Mouse (Mus musculus) adrenal gland, adult 8-10 months (tissue): ENCODE measurements at regions not wholly inside any gene's neighbourhood (a gene's known extent, or its start where the extent isn't known, plus 50 kb on each side); places are given as distances from the start of the nearest gene placed in this dataset.
A peak's percentile ranks its signal among the peaks of the same experiment; 100 is the strongest.
"Not testable (repeated sequence)": the region's sequence is repeated elsewhere in the genome, so short reads cannot be mapped to it uniquely, and the experiment has no call there.

Source experiments
- DNase-seq: peaks from one replicate; pipeline ENCODE4 v3.0.0; 2022

DNA sequence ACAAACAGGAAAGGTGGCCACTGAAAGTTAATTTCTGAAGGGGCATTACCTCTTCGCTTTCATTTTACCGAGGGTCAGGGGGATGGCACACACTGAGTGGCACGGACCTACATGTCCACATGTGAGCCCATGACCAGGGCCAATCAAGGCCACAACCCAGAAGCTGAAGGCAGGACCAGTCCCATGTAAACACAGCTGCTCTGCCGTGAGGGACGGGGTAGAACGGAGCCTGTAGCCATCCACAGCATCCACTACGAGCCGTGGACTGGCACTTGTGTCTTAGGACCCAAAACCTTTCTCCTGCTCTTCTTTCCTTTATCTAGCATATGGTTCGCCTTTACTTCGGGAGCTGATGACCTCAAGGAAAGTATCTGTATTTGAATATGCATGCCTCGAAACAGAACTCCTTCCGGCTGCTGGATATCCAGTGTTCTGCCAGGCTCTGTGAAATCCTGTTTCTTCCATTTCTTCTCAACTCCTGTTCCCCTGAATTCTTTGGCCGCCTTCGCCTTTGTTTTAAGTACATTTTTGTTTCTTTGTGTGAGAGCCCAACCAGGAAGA is 101.9 kb upstream of the Klf3 start:
- DNase-seq = no peak

DNA sequence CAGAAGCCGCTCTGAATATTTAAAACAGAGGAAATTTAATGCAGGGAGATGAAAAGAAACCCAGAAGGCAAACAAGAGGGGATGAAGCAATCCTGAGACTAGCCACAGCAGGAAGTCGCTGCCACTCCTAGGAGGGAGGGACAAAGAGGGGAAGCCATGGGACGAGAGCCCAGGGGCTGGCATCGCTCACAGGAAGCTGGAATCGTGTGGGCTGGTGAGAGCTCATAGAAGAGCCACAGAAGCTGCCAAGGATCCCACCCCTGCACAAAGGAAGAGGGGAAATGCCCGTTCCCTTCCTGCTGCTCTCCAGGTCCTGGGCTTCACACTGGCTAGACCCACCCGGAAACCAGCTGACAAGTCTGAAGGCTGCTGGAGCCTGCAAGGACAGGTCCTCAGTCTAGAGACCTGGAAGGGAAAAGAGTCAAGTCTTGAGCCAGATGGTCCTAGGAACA is 101.4 kb upstream of the Klf3 start:
- DNase-seq = peak; percentile 28

DNA sequence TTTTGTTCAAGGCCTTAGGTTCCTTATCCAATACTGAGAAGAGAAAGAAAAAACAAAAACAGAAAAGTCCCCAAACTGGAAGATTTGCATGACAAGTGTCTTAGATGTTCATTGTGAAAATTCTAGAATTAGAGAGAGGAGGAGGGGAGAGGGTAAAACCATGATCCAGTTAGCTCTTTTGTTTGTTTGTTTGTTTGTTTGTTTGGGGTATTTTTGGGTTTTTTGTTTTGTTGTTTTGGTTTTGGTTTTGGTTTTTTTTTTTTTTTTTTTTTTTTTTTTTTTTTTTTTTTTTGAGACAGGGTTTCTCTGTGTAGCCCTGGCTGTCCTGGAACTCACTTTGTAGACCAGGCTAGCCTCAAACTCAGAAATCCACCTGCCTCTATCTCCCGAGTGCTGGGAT is 100.8 kb upstream of the Klf3 start:
- DNase-seq = not testable (repeated sequence)

DNA sequence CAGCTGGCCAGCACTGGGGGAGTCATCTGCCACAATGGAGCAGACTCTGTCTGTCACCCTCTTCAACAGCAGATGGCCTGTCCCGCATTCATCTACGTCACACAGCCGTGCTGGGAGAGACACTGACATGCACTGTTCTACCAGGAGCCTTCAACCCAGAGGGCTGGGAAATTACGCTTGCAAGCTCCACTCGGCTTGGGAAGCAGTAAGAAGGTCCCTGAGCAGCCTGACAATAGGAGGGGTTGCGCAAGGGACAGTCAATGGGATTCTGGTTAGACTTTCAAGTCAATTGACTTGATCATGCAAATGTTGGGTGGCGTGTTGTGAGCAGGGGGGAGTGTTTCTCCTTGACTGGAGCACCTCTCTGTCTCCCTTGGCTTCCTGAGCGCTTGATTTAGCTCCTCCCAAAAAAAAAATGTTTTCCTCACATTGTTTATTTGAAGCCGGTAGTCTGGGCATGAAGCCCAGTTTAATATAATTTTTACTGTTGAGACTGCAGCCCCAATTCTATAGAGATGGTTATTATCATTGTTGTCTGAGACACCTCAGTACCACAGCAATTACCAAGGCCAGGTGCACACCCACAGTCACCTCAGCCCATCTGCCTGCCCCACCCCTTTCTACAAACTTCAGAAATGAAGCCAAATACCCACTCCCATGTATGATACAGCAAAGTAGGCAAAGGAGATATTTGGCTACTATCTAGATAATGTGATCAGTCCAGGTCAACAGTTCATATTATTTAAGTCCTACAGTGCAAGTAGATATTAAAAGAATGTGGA is 99.9 kb upstream of the Klf3 start:
- DNase-seq = no peak

DNA sequence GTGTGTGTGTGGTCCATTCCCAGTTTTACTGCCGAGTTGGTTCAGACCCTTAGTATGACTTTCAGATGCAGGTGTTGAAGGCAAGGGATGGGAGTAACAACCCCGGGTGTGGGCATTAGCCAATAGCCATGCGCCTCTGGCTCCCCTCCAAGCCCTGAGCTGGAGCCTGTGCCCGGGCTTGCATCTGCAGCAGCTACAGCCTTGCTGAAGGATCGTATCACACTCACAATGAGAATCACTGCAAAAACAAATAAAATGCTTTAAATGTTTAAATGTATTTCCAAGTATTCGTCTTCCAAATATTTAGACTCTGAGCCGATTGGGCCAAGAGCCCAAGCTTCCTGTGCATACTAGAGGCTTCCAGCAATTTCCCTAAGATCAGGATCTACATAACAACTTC is 99.0 kb upstream of the Klf3 start:
- peak; percentile 34 for DNase-seq

DNA sequence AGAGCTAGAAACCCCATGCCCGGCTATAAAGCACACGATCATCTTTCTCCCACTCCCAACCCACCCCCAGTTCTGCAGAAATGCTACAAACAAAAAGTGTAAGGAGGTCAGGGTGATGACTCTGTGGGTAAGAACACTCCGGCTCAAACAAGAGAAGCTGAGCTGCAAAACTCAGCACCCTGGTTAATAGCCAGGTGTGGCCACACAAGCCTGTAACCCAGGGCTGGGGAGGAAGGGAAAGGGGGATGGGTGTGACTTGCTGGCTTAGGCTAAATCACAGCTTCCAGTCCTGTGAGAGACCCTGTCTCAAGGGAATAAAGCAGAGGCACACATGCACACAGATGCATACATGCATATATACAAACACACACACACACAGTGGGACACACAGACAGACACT is 96.6 kb upstream of the Klf3 start:
- DNase-seq = no peak

DNA sequence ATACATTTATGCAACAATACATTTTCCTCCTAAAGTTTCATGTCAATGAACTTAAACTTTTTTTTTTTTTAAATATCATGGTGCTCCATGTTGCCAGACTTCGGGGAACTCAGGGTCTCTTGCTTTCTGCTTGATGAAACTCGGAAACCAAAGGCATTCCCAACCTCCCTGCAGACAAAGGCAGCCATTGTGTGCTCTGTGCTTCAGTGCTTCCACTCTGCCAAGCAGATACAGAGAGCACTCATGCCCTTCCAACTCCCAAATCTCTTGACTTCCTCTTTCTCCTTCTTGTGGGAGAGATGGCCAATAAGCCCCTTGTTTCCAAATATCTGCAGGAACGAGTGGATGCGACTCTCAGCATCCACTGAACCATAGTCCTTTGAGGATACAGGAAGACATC is 94.0 kb upstream of the Klf3 start:
- DNase-seq = no peak

DNA sequence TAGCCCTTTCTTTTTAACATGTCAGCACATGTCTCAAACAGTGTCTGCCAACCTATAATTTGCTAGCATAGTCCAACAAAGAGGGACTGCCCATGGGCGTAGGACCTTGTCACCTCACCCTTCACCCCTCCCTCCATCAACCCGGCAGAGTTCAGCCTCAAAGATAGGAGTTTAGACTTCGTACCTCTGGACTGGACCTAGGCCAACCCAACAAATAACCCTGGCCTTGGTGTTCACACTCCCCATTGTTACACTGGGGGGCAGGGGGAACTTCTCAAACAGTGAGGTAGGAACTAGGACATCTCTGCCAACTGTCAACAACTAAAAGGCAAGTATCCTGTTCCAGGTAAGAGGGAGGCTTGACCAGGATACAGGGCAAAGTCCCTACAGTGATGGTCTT is 93.0 kb upstream of the Klf3 start:
- no peak for DNase-seq

DNA sequence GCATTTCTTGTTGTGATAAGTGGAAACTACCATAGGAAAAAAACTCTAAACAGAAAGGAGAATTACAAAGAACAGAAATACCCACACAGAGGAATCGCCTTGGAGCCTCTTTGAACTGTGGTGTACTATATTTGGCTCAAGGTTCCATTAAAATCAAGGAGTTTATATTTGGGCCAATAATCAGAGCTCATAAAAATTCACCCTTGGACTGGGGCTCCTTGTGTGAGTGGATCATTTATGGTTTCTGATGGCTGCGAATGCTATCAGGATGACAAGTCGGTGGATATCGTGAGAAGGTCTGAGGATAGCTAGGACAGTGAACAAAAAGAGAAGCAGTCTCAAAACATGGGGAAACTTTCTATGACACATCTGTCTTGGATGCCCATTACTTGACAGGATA is 92.2 kb upstream of the Klf3 start:
- no peak for DNase-seq

DNA sequence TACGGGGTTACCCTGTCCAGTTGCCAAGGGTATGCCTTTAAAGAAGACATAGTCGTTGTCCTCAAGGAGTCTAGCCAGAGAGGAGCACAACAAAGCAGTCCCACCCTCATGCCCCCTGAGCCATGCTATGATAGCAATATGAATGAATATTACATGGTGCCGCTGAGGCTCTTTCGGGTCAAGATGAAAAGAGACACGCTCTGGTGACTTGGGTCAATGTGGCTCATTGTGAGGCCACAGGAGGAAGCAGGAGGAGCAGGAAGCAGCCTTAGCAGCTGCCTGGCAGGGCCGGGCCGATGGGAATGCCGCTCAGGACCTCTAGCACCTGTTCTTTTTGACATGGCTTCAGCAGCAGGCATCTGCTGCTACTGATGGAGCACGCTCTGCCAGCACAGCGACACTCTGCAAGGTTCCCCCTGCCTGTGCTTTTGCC is 89.0 kb upstream of the Klf3 start:
- no peak for DNase-seq

DNA sequence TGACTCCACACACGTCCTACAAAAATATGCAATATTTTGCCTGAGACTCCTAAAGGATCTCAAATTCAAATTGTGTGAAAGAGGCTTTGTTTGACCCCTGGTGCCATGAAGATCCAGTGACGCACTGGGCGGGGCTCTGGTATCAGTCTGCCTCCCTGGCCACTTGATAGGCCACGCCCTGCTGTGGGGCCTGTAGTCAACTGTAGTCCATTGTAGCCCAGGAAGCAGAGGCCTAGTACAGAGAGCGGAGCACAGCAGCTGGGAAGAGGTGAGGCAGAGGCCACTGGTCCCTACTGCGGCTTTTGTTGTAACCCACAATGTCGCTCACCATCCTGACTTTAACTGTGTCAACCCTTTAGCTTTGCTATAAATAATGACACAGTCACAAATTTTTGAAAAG is 88.5 kb upstream of the Klf3 start:
- DNase-seq = no peak

DNA sequence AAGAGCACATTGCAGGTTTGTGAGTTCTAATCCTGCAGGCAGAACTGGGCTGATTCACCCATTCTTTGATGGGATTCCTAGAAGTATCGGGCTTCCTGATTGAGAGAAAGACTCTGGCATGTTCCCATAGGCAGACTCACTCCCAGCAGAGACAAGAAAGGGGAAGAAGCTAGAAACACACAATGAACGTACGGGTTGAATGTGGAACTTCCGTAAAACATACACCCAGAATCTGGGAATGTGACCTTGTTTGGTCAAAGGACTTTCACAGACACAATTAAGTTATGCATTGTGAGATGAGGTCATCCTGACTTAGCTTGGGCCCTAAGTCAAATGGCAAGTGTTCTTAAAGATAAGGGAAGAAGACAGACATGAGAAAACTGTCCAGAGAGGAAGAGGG is 86.6 kb upstream of the Klf3 start:
- DNase-seq = no peak

DNA sequence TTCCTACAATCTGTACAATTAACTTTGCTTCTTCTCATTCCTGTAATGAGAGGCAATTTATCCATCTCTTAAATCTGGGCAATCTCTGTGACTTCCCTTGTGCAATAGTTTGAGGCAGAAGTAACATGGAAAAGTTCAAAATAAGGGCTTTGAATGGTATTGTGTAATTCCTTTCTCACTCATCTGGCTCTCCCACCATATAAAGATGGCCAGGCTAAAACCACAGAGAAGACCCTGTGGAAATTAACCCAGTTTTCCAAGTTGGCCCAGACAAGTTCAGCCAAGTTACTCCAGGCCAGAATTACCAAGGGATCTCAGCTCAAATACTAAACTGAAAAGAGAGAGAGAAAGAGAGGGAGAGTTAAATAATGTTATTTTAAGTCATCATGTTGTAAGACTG is 81.0 kb upstream of the Klf3 start:
- DNase-seq = no peak

DNA sequence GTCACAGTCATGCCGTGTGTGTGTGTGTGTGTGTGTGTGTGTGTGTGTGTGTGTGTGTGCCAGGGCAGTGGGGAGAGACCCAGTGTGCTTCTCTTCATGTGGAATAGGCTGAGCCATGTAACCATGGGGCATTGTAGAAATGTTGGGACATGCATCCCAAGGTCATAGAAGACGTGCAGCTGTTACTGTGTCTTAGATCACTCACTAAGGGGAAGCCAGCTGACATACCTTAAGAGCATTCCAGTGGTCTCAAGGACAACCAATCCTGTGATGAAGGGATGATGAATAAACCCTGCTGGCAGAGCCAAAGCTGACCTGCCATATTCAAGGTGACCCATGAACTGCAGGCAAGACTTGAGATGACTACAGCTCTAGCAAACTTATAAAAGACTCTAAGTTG is 75.3 kb upstream of the Klf3 start:
- DNase-seq = peak; percentile 26

DNA sequence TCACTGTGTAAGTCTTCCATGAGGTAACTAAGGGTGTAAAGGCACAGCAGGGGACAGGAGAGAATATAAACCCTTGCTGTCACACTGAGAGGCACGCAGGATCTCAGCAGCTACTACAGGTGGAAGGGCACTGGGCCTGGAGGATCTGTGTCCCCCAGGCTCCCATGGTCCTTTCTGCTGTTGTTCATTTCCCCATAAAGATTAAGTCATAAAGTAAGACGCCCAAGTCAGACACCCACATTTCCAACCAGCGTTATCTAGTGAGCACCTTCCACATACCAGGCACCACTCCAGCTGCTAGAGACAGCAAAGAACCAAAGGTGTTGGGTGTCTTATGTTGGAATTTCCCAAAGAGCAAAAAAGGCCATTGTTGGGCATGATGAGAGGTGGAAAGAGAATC is 70.8 kb upstream of the Klf3 start:
- no peak for DNase-seq

DNA sequence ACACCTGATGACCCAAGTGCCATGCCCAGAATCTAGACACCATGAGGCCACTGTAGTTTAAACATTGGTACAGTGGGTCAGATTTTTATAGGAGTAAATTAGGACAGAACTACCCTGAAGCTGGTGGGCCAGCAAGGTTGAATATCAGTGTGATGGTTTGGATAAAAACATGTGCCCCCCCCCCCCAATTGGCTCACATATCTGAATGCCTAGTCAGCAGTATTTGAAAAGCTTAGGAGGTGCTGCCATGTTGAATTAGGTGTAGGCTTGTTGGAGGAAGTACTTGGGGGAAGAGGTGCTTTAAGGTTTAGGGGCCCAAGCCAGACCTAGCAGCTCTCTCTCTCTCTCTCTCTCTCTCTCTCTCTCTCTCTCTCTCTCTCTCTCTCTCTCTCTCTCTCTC is 66.2 kb upstream of the Klf3 start:
- DNase-seq = no peak

DNA sequence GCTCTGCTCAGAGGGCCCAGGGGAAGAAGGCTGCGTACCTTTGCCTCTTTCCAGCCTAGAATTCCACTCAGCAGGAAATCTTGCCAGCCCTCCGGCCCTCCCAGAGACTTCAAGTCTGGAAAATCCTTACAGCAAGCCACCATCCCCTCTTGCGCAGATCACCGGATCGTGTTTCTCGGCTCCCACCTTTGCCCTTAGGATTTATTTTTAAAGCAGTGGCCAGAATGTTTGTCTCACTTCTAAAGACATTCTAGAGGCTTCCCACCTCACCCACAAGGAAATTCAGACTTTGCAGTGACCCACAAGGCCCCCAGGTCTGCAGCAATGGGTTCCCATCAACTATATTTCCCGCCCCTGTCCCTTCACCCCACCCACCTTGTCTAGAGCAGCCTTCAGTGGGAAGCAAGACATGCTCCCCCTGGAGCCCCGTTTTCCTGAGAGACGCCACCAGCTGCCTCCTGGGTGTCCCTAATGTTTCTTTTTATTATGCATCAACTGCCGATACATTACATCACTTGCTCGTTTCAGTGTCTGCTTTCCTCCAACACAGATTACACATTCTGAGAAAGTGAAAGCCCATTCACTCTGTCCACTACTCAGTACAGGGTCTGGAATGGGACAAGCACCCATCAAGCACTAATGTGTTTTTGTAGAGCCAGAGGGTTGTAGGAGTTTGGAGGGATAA is 65.0 kb upstream of the Klf3 start:
- DNase-seq = no peak

DNA sequence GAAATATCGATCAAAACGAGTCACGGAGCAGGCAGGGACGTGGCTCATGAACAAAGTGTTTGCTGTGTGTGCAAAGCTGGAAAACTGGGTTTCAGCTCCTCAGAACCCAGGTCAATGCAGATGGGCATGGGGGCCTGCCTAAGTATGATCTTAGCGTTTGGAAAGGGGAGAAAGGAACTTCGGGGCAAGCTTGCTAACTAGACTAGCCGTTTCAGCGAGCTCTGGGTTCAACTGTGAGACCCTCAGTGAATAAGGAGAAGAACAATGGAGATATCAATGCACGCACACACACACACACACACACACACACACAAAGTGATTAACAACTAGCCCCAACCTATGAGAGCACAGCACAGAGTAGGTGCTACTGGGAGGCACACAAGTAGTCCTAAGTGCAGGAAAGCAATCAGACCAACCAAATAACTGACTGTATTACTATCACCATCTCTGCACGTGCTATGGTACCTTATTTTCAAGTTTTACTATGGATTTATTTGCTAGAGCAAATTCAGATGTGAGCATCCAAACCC is 64.3 kb upstream of the Klf3 start:
- no peak for DNase-seq

DNA sequence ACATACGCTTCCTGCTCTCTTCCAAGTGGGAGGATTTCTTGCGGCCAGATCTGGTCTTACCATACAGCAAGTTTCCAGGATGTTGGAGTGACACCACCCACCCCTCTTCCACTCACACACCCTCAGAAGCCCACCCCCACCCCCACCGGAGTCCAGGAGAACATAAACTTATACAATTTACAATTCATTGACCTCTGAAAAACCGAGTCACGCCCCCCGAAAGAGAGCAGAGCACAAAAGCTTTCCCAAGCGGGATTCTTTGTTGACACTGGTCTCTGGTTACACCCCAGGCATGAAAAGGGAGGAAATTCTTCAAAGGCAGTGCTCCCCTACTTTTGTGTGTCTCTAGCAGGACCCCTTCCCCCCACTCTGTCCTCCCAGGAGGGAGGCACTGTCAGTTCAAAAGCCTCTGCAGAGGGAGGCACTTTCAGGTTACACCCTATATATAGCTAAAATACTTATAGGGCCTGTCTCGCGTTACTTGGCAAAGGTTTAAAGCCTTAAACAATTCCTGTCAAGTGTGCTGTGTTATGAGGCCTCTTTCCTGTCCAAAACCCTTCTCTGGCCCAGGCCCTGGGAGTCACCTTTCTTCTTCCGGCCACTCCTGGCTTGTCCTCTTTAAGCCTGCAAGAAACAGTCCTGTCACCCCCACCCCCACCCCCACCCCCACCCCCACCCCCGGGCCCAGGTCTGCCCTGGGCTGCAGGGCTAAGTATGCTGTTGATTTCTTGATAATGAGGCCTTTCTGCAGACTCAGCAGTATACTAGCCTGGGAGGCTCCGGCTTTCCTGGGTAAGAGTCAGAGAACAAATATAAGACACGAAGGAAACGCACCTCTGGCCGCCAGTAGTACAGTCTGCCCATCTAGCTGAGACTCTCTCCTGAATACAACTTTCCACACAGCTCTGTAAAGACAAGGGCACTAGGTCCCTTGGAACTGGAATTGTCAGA is 63.6 kb upstream of the Klf3 start:
- DNase-seq = no peak

DNA sequence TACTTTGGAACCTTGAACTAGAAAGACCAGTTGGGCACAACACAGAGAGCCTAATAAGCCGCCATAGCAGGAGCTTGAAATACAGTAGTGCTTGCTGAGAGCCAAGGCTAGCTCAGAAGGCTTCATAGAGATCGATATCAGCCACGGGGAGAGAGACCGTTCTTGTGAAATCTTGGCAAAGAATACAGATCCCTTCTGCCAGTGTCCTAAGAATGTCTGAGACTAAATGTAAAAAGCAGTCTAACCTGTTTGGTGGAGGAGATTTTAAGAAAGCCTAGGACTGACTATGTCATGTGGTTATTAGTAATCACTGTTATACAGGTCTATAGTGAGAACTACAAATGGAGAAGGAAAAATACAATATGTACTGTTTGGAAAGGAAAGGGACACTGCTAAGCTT is 59.1 kb upstream of the Klf3 start:
- no peak for DNase-seq

DNA sequence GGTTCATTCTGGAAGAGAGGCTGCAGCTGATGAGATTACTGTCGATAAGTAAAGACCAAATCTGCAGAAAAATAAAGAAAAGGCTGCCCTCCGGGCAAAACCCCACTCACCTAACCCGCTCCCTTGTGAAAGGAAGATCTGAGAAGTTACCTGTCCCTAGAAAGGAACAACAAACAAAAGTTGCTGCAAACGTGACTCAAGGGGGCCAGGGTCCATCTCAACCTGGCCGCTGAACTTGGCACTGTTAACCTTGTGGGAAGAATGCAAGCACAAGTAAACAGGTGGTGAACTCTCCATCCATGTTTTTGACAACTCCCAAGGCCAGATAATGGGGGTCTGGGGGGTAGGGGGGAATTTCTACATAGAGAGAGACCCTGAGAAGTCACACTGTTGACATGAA is 58.7 kb upstream of the Klf3 start:
- no peak for DNase-seq

DNA sequence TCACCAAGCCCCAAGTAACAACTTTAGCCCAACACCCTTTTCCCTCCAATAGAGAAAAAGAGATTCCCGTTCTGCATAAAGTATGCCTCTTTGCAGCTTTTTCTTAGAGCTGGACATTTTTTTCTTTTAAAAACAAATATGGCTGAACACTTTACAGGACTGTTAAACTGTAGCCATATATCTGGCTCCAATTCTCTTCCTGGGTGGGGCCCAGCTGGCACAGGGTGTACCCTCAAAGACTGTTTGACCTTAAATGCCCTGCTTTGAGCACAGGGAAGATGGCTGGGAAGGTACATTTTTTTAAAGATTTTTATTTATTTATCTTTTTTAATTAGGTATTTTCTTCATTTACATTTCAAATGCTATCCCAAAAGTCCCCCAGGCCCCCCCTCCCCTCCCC is 55.7 kb upstream of the Klf3 start:
- DNase-seq = no peak
